ENCODE assay signal across 29 mouse cellular contexts in the genomic region with DNA sequence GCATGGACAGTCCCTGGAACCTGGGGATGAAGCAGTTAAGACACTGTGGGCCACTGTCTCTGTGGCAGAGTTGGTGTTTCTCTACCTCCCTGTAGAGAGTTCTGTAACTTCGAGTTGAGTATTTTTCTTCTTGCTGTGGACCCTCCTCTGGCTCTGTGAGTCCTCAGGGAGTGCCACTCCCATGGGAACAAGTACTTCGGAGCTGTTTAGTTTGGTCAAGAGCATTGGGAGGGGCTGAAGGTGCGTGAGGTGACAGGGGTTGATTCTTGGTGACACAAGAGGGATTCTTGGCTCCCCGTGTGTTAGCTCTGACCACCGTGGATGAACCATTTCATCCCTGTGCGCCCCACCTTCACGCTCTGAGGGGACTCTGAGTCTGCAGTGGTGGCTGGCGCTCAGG.
DNase-seq lines count a peak whose midpoint lies in the region; ATAC-seq and TF ChIP-seq lines count a peak whose summit lies in the region.
"Had no signal": no experiment of that assay in that cellular context is flagged by ENCODE, and none has a peak within 500 bp of the region (broad histone marks: within the 10 kb centered on the region; RNA-seq: fewer than 3 reads in every experiment).

No protein-coding gene starts in this region.

- peak overlapping the region; percentile 14; the same call in 1 of the 2 replicates for H3K4me2 ChIP-seq in lung, postnatal 0 days (replicated peaks; ENCODE audit: low read depth, low read length)
- H3K4me2 ChIP-seq: embryonic facial prominence, embryonic 13.5 days; embryonic facial prominence, embryonic 15.5 days; forebrain, embryonic 12.5 days had no signal

- no peak for ATAC-seq in cerebellum, adult (ENCODE audit: insufficient number of reproducible peaks, low FRiP score, low TSS enrichment)
- peak; percentile 72 for ATAC-seq in lung, postnatal 0 days
- 0 out of 2 replicates have a peak, but pooled peaks have one; percentile 6 for ATAC-seq in common myeloid progenitor, adult 5-6 weeks (replicated peaks; ENCODE audit: low read depth, poor library complexity, severe bottlenecking)
- ATAC-seq: activated CD4-positive, CD25-positive, alpha-beta regulatory T cell, adult 4 months; CD4-positive, CD25-positive, alpha-beta regulatory T cell, adult 4 months; forebrain, embryonic 14.5 days; forebrain, embryonic 16.5 days; Patski had no signal

- H3K27ac ChIP-seq in cerebellum, adult 2 months (ENCODE audit: insufficient read depth, low read length), result peak overlapping the region; percentile 85; the same call in 1 of the 2 replicates
- H3K27ac ChIP-seq in lung, postnatal 0 days (ENCODE audit: low read length), result no peak overlapping the region
- H3K27ac ChIP-seq: forebrain, embryonic 10.5 days; forebrain, embryonic 12.5 days had no signal

- H3K36me3 ChIP-seq in lung, postnatal 0 days (ENCODE audit: insufficient read depth, low read length), result no peaks in the 10 kb centered on the region
- H3K36me3 ChIP-seq: embryonic facial prominence, embryonic 13.5 days; embryonic facial prominence, embryonic 15.5 days; forebrain, embryonic 10.5 days; forebrain, embryonic 12.5 days; G1E had no signal

- DNase-seq in cerebellum, adult 2 months, result no peak
- DNase-seq in lung, adult 18-20 months, result peak; percentile 25 to 48
- DNase-seq in lung, adult 2 months, result no peak
- DNase-seq in lung, postnatal 0 days (ENCODE audit: low spot score), result peak; percentile 55
- no peak for DNase-seq in lung, postnatal 14 days
- no peak for DNase-seq in embryo, embryonic 11 days
- DNase-seq: adrenal gland, adult 2 months; adrenal gland, postnatal 10 days; adrenal gland, postnatal 25 days; B cell, adult 2 months; cerebellum, adult 11-12 months; cerebellum, adult 8-10 months; cerebellum, adult 9-11 months; cerebellum, postnatal 14 days; cerebellum, postnatal 36 days had no signal

- no peak for TF ChIP-seq EP300 in lung, postnatal 0 days (IDR thresholded peaks at IDR 0.05)

- no peaks in the 10 kb centered on the region for H3K27me3 ChIP-seq in cerebellum, adult 2 months (ENCODE audit: control insufficient read depth, insufficient read depth, low read length)
- H3K27me3 ChIP-seq in lung, postnatal 0 days (replicated peaks; ENCODE audit: insufficient read depth, low read length), result no peaks in the 10 kb centered on the region
- H3K27me3 ChIP-seq: CH12.LX; embryonic facial prominence, embryonic 13.5 days; embryonic facial prominence, embryonic 15.5 days; forebrain, embryonic 12.5 days; Patski had no signal

- TF ChIP-seq CTCF in cerebellum, adult 2 months (IDR thresholded peaks at IDR 0.05; ENCODE audit: borderline replicate concordance, insufficient read depth, low read depth, low read length), result no peak
- no peak for TF ChIP-seq CTCF in lung, adult 2 months (IDR thresholded peaks at IDR 0.05; ENCODE audit: insufficient read depth, low read length)
- TF ChIP-seq CTCF in lung, postnatal 0 days (IDR thresholded peaks at IDR 0.05), result no peak

- H3K9ac ChIP-seq in lung, postnatal 0 days (replicated peaks; ENCODE audit: low read depth), result no peak overlapping the region
- H3K9ac ChIP-seq: embryonic facial prominence, embryonic 13.5 days; embryonic facial prominence, embryonic 15.5 days; forebrain, embryonic 12.5 days had no signal

- no peaks in the 10 kb centered on the region for H3K9me3 ChIP-seq in lung, postnatal 0 days (ENCODE audit: low read length)
- H3K9me3 ChIP-seq: embryonic facial prominence, embryonic 13.5 days; embryonic facial prominence, embryonic 15.5 days; forebrain, embryonic 10.5 days; forebrain, embryonic 12.5 days had no signal

- TF ChIP-seq POLR2A in cerebellum, adult 2 months (IDR thresholded peaks at IDR 0.05; ENCODE audit: borderline replicate concordance, insufficient read depth, low read length), result no peak
- no peak for TF ChIP-seq POLR2A in lung, adult 2 months (IDR thresholded peaks at IDR 0.05; ENCODE audit: borderline replicate concordance, extremely low read depth, low read depth, low read length)

- no peak overlapping the region for H3K4me3 ChIP-seq in cerebellum, adult 2 months (replicated peaks; ENCODE audit: insufficient read depth, low read depth, low read length)
- H3K4me3 ChIP-seq in lung, adult 2 months (replicated peaks; ENCODE audit: extremely low read depth, low read depth, low read length), result no peak overlapping the region
- no peak overlapping the region for H3K4me3 ChIP-seq in lung, postnatal 0 days (ENCODE audit: low read depth, low read length)
- H3K4me3 ChIP-seq: embryonic facial prominence, embryonic 13.5 days; embryonic facial prominence, embryonic 15.5 days; erythroblast, embryonic 14.5 days; forebrain, embryonic 10.5 days; forebrain, embryonic 12.5 days had no signal

- H3K4me1 ChIP-seq in cerebellum, adult 2 months (ENCODE audit: control insufficient read depth, insufficient read depth, low read length), result peaks cover 59% of the 10 kb centered on the region
- H3K4me1 ChIP-seq in lung, adult 2 months (ENCODE audit: control insufficient read depth, insufficient read depth, low read length), result peaks cover 3% of the 10 kb centered on the region; the same call in 1 of the 2 replicates
- H3K4me1 ChIP-seq in lung, postnatal 0 days (ENCODE audit: insufficient read depth, low read depth, low read length), result no peaks in the 10 kb centered on the region; the same call in 1 of the 2 replicates

- WGBS in cerebellum, adult 2 months, result 92% methylated on average over 8 of the region's 8 CpGs
- WGBS in lung, adult 2 months, result 69% methylated on average over 8 of the region's 8 CpGs
- 67% methylated on average over 8 of the region's 8 CpGs for WGBS in lung, postnatal 0 days

Comparison
In these comparisons a context has a peak if more than half of its experiments do, and no peak if none do; other contexts are left out.
1. DNase-seq: peak in lung, adult 18-20 months (2 of 2) and lung, postnatal 0 days (single experiment); none in cerebellum, adult 2 months (0 of 2), lung, adult 2 months (single experiment), lung, postnatal 14 days (single experiment) and embryo, embryonic 11 days (single experiment).